Mouse (Mus musculus): Measurements from ENCODE around the gene Erp44.

- no peak for TF ChIP-seq POLR2A (IDR thresholded peaks at IDR 0.05; ENCODE audit: low read depth, low read length)
- no peak for TF ChIP-seq CTCF (IDR thresholded peaks at IDR 0.05; ENCODE audit: borderline replicate concordance, insufficient read depth, low read length)
These were observed 98.0 kb downstream of the Erp44 start for GRCm38 (mm10) chr4:48181366-48181765.

All from embryonic fibroblast, embryonic 13.5 days (primary cell).